Mouse (Mus musculus): ENCODE measurements around the gene Cyp2d9.
A peak's percentile ranks its signal among the peaks of the same experiment; 100 is the strongest.
"Not testable (repeated sequence)": the region's sequence is repeated elsewhere in the genome, so short reads cannot be mapped to it uniquely, and the experiment has no call there.

Cyp2d9 gene

DNA sequence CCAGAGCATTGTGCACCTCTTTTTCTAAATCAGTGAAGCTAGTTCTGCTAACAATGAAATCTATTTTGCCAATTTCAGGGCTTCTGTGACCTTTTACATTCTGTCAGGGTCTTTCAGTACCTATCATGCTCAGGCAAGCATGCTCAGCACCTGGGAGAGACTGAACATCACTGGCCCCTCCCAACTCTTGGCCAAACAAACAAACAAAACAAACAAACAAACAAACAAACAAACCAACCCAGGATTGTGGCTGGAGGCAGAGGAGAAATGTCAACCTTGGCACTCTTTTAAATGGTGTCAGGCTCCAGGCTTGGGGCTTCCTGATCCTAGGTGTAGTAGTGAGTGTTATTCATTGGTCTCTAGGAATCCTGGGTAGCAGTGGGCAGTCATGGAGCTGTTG lies at the start of gene Cyp2d9:
Gene Cyp2d9, plus strand, starts transcription at position 301 of the 400 bp plus-strand sequence.
- DNase-seq (ENCODE audit: low read depth) = no peak

DNA sequence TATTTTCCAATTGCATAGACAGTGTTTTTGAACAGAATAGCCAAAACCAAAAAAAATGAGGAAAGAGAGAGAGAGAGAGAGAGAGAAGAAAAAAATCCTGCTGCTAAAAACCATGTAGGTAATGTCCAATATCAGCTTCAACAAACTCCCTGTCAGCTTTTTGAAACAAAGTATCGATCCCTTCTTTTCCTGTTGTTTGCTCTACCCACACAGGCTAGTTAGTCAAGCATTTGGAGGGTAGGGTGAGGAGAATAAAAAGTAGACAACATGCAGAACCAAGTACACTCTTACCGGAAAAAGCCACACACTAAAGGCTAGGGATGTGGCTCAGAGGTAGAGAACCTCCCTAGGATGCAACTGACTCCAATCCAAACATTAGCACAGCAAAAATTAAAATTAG lies 47.5 kb upstream of the Cyp2d9 start:
- no peak for DNase-seq (ENCODE audit: low read depth)

DNA sequence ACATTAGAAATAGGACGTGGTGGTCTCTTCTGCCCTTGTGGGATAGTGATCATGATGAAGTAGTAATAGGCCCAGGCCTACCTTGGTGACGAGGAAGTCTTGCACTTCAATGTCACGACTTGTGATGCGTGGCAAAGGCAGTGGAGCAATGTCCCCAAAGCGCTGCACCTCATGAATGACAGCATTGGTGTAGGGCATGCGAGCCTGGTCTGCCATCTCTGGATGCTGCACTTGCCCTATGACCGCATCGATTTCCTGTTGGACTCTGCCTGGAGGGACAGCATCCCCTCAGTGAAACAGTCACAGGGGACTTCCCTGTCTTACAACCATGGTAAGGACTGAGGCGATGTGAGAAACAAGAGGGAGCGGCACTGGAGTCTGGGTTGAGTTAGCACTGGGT lies 43.3 kb upstream of the Cyp2d9 start:
- not testable (repeated sequence) for DNase-seq (ENCODE audit: low read depth)

DNA sequence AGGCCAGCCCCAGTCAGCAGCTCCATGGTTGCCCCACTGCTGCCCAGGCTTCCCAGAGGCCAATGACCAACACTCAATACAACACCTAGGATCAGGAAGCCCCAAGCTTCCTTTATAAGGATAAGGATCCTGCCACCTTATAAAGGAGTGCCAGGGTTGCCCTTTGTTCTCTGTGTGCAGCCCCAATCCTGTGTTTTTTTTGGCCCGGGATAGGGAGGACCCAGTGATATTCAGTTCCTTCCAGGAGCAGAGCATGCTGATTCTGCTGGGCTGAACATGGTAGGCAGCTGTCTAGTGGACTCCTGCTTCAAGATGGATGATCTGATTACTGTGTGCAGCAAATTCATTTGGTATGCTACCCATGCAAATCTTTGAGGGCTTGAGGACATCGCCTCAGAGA lies 39.3 kb upstream of the Cyp2d9 start, which contains the start of gene Cyp2d11:
Gene Cyp2d11, minus strand, starts transcription at position 101 of the 400 bp plus-strand sequence.
- DNase-seq (ENCODE audit: low read depth) = not testable (repeated sequence)

DNA sequence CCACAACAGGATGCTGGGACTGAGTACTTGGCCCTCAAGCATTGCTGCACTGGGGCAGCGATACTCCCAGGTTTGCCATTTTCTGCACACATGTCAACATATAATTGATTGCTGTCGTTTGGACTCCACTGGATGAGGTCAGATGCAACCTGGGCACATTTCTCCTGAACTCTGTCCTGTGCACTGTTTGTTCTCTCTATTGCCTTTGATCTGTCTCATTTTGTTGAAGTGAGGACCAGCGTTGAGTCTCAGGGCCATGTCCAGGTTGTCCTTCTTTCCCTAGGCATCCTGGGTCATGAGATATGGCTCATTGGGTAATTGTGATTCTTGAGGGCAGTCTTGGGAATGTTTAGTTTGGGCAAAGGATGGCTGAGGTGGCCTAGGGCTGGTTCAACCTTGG lies 37.3 kb upstream of the Cyp2d9 start:
- not testable (repeated sequence) for DNase-seq (ENCODE audit: low read depth)

DNA sequence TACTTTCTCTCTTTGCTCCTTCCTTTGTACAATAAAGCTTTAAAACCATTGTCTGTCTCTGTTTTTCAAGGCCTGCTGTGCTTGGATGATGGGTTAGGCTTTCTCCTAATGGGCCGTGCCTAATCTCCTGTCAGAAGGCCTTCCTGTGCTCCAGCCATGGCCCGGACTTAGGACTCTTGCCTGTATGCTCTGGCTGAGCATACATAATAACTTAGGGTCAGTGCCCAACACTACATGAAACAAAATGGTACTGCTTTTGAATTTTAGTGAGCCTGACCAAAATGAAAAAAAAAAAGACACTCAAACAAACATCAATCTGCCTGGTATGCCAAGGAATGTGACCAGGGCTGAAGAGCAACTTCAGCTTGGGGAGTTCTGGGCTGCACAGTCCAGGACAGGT lies 31.7 kb upstream of the Cyp2d9 start:
- no peak for DNase-seq (ENCODE audit: low read depth)

DNA sequence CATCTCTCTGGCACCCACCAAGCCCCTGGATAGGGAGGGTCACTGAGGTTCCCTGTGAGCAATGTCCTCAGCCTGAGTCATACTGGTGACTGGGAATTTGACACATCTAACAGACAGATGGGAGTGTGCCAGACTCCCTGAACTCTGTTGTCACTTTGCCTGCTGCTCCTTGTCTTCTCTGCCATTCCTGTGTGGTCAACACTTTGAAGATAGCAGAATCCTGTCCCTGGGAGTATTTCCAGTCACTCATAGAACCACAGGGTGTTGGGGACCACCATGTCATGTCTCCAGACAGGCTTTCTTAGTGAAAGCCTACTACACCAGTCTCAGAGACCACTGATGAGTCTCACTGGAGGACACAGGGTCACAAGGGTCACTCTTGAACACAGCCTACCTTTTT lies 31.1 kb upstream of the Cyp2d9 start:
- DNase-seq (ENCODE audit: low read depth) = no peak

DNA sequence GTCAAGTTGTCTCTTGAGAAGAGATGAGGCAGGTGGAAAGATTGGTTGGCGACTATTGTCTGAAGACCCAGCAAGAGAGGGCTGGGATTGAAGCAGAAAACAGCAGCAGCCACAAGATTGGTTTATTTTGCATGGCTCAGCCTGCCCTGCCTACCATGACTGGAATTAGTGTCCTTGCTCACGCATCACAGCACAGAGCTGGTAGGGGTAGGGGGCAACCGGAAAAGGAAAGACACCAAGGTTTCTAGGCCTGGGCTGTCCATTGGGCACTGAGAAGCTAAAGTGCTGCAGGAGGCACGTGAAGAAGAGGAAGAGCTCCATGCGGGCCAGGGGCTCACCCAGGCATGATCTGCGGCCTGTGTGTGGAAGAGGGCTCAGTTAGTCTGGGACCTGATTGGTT lies 30.5 kb upstream of the Cyp2d9 start:
- no peak for DNase-seq (ENCODE audit: low read depth)

DNA sequence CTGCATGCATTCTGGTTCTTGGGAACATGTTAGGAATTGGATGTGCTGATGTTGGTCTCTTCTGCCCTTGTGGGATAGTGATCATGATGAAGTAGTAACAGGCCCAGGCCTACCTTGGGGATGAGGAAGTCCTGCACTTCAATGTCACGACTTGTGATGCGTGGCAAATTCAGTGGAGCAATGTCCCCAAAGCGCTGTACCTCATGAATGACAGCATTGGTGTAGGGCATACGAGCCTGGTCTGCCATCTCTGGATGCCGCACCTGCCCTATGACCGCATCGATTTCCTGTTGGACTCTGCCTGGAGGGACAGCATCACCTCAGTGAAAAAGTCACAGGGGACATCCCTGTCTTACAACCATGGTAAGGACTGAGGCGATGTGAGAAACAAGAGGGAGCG lies 29.6 kb upstream of the Cyp2d9 start:
- no peak for DNase-seq (ENCODE audit: low read depth)

DNA sequence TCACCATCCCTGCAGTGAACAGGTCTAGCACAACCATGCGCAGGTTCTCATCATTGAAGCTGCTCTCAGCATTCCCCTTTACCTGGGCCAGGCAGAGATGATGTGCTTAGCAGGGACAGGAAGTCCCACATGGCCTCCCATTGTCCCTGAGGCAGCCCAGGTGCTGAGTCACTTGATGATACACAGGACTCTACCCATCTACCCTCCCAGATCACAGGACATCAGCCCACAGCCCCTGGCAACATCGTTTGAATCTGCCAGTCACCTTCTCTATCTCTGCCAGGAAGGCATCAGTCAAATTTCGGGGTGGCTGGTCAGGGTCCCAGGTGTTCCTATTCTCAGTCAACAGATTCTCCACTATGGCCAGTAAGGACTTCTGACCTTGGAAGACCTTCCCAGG lies 29.1 kb upstream of the Cyp2d9 start:
- no peak for DNase-seq (ENCODE audit: low read depth)

DNA sequence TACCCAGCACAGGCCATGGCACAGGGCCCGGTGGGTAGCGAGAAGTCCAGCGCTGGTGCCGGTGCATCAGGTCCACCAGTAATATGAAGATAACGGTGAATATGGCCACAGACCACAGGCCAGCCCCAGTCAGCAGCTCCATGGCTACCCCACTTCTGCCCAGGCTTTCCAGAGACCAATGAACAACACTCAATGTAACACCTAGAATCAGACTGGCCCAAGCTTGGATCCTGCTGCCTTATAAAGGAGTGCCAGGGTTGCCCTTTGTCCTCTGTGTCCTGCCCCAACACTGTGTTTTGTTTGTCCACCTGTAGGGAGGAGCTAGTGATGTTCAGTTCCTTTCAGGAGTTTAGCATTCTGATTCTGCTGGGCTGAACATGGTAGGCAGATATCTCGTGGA lies 26.3 kb upstream of the Cyp2d9 start, which contains the start of gene Cyp2d10:
Gene Cyp2d10, minus strand, starts transcription at position 215 of the 400 bp plus-strand sequence.
- no peak for DNase-seq (ENCODE audit: low read depth)

DNA sequence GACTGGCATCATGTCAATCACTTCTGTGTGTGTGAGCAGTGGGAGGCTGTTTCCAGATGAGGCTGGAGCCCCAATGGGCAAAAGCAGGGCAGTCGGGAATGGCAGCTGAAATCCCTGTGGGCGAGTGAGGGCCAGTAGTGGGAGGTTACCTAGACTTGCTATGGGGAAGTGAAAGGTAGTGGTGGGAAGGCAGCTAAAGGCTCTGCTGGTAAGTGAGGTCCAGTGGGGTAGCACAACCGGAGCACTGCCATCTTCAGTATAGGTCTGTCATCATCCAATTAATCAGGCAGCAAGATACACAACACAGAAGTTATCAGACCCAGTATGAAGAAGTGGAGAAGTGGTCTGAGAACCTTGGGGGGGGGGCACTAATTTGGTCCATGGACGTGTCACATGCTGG lies 25.7 kb upstream of the Cyp2d9 start:
- no peak for DNase-seq (ENCODE audit: low read depth)

DNA sequence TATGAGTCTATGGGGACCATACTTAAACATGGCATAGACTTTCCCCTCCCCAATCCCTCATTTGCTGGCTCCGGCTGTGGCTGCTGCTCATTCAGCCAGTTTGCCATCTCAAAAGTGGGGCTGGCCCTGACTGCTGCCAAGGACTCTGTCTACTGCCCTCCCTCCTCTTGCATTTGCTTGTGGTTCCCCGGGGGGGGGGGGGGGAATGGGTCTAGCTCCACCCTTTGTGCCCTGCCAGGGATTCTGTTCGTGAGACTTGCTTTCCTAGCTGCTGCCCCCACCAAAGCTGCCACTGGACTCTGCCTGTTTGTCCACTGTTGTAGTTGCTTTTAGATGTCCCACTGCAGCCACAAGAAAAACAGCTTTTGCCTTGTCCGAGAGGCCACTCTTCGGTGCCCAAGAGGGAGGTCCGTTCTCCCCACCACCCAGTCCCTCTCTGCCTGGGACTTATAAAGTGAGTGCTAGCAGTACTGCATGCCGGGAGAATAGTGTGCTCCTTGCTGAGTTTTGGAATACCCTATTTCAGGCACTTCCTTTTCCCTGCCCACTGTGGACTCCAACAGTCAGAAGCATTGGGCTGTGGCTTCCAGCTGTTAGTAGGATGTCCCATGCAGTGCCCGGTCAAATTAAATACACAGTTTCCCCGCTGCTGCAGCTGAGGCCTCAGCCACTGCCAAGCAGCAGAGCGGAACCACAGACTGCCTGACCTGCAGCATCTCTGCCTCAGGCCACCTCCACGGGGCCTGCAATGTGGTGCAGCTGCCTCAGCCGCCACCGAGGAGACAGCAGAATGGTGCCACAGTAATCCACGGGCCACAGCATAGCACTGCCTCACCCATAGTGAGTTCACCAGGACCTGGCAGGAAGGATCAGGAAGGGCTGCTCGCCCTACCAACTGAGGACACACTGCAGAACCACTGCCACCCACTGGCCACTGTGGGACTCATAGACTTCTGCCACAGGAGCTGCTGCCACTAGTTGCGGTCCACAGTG lies 16.1 kb upstream of the Cyp2d9 start:
- peak; percentile 89 for DNase-seq (ENCODE audit: low read depth)

DNA sequence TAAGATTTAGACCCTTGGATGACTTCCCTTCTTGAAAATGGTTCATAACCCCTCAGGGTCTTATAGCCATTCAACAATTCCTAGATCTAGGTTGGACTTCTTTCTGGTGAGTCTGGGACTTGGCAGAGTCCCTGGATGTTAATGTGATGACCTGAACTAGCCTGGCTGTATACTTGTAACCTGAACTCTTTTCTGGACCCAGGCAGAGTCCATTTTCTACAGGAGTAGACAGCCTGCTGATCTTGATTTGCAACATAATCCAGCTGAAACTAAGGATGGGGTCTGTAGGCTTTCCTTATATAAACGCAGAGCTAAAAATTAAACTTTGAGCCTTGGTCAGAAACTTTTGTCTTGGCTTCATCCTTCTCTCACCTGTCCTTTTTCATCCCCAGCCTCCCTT lies 14.6 kb upstream of the Cyp2d9 start:
- peak; percentile 5 for DNase-seq (ENCODE audit: low read depth)

DNA sequence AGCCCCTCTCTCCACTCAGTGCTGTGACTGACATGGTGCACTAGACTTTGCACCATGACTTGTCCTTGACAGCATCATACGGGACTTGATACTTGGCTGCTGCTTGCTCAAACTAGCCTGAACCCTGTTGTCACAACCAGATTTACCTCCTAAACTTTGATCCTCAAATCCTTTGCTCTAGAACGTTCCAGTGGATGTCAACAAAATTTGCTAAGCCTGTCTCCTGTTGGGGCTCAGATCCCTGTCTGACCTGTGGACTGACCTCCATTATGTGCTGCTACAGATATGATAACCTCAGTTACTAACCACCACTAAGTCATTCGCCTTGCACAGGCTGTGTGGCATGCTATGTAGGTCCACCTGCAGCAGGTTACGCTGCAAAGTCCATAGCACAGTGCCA lies 10.3 kb upstream of the Cyp2d9 start:
- DNase-seq (ENCODE audit: low read depth) = no peak

DNA sequence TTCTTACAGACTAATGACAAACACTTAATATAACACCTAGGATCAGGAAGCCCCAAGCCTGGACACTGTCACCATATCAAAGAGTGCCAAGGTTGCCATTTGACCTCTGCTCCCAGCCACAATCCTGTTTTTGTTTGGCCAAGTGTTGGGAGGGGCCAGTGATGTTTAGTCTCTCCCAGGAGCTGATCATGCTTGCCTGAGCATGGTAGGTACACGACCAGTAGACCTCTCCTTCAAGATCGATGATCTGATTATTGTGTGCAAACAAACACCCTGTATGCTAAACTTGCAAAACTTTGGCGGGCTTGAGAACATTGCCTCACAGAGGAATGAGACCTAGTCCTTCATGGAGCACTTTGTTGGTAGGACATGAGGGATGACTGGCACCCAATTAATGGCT lies 9.8 kb upstream of the Cyp2d9 start:
- DNase-seq (ENCODE audit: low read depth) = no peak

DNA sequence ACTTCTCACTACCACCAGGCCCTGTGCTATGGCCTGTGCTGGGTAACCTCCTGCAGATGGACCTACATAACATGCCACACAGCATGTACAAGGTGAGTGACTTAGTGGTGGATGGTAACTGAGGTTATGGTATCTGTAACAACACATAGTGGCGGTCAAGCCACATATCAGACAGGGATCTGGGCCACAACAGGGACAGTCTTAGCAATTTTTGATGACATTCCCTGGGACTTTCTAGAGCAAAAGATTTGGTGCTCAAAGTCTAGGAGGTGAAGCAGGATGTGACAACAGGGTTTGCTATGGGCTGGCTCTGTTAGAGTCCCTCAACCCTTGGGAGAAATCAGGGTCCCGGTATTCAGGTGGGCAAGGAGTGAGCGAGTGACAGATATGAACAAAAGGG lies 384 bp downstream of the Cyp2d9 start:
- DNase-seq (ENCODE audit: low read depth) = no peak

DNA sequence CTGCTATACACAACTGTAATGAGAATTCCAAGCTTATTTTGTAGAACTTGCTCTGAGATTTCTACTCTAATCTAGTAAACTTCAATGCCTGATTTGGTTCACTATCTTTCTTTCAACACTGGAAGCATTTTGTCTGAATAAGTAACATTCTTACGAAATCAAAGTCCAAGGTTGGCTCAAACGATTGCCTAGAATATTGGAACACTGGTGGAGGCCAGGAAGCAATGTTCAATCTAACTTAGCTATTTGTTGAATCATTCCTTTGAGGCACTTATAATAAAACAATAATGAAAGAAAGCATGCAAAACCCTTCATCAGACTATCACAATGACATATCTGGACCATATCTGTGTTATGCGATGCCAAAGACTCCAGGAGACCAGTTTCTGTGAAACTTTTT lies 1.3 kb downstream of the Cyp2d9 start:
- no peak for DNase-seq (ENCODE audit: low read depth)

DNA sequence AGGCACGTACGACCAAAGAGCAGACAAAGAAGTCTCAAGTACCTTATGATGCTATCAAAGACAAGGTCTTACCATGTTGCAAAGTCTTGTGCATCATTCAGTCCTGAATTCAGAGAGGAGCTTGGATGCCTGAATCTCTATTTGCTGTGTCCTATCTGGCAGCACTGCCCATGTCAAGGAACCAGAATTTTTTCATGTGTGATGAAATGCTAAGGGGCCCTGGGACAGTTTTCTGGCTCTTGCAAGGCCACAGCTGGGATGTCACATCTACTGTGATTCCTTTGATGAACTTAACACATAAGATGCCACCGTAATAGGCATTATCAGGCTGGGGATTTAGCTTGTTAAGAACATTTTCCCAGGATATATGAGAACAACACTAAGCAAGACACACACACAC lies 1.8 kb downstream of the Cyp2d9 start:
- no peak for DNase-seq (ENCODE audit: low read depth)

DNA sequence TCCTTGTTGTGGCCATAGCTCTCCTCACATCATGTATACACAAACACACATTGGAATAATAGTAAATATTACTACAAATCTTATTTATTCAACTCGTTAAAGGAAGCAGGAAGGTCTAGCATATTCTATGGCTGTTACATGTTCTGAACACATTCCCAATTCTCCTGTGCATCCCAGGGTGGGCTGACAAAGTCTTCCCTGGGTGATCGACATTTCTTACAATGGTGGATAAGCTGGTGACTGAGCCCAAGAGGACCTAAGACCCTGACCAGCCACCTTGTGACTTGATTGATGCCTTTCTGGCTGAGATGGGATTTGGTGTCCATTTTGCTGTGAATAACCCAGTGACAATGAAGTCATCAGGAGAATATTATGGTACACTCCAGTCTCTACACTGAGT lies 2.4 kb downstream of the Cyp2d9 start:
- DNase-seq (ENCODE audit: low read depth) = no peak

DNA sequence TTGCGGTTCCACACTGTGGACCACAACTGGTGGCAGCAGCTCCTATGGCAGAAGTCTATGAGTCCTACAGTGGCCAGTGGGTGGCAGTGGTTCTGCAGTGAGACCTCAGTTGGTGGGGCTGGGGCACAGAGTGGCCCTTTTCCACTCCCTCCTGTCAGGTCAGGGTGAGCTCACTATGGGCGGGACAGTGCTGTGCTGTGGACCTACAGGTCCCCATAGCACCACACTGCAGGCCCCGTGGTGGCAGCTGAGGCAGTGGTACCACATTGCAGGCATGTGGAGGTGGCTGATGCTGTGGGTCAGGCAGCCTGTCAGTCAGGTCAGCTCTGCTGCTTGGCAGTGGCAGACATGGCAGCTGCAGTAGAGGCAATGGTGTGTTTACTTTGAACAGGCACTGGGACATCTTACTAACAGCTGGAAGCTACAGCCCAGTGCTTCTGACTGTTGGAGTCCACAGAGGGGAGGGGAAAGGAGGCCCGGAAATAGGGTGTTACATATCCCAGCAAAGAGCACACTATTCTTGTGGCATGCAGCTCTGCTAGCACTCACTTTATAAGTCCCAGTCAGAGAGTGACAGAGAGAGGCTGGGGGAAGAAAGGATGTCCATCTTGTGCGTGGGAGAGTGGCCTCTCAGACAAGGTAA lies 4.9 kb downstream of the Cyp2d9 start:
- DNase-seq (ENCODE audit: low read depth) = no peak

DNA sequence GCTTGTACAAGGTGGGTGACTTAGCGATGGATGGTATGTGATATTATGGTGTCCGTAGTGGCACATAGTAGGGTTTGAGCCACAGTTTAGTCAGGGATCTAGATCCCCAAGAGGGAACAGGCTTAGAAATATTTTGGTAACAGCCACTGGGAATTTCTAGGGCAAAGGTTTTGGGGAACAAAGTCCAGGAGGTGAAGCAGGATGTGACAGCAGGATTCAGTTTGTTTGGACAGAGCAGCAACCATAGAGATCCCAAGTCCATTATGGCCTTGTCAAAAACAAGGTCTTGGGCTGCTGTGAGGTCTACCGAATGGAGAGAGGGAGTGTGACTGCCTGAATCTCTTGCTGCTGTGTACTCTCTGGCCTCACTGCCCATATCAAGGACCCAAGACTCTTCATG lies 10.4 kb downstream of the Cyp2d9 start:
- no peak for DNase-seq (ENCODE audit: low read depth)

DNA sequence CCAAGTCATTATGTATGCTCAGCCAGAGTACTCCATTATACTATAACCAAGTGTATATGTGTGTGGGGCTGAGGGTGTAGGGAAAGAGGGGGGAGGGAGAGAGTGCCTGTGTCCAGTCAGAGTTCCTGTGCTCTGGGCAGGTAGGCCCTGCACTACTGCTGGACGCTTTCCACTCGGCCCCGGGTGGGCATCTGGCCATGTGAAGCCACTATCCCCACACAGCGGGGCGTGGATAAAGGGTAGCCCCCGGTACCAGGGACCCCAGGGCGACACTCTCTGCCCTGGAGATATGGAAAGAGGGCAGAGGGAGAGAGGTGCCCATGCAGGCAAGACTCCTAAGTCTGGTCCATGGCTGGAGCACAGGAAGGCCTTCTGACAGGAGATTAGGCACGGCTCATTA lies 12.0 kb downstream of the Cyp2d9 start:
- no peak for DNase-seq (ENCODE audit: low read depth)
